Mouse (Mus musculus): Measurements from ENCODE around the gene Dgkg. TPM values are rescaled to one million over a fixed set of nuclear protein-coding genes. Genes with fewer than 3 reads are reported as not detected.

Gene Dgkg
- polyA plus RNA-seq, 1 experiment from 2014 or later: 3.2 TPM

DNA sequence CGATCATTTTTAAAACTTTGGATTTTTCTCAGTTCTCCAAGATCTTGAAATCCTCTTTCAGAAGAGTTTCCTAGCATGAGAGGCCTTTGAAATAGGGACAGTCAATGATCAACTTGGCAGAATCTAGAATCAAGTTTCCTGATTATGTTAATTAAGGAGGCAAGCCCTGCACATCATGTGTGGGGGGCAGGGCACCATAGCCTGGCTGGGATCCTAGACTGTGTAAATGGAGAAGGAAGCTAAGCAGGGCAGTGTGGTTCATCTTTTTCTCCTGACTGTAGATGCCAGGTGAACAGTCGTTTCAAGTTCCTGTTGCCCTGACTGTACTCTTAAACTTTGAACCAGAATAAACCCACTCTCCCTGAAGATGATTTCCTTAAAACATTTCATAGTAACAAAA is 185.3 kb downstream of the Dgkg start:
- DNase-seq (ENCODE audit: low spot score) (no peak), ATAC-seq (replicated peaks; ENCODE audit: low FRiP score, low TSS enrichment, low read depth) (no peak)
- no peak overlapping the region for H3K27ac ChIP-seq (ENCODE audit: low read depth)
- no peak overlapping the region for H3K9ac ChIP-seq (ENCODE audit: low read length)
- no peak overlapping the region for H3K4me2 ChIP-seq (ENCODE audit: low read length)
- no peaks in the 10 kb centered on the region for H3K4me1 ChIP-seq (replicated peaks; ENCODE audit: control insufficient read depth, insufficient read depth, low read length)
- H3K27me3 ChIP-seq (replicated peaks; ENCODE audit: control insufficient read depth, insufficient read depth, low read length): no peaks in the 10 kb centered on the region
- H3K9me3 ChIP-seq (ENCODE audit: control insufficient read depth, low read length): no peaks in the 10 kb centered on the region
- WGBS: 81% methylated on average over 2 of the region's 2 CpGs
- no peaks in the 10 kb centered on the region for H3K36me3 ChIP-seq (ENCODE audit: control insufficient read depth, insufficient read depth, low read length)
- H3K4me3 ChIP-seq (ENCODE audit: low read depth, low read length): no peak overlapping the region

DNA sequence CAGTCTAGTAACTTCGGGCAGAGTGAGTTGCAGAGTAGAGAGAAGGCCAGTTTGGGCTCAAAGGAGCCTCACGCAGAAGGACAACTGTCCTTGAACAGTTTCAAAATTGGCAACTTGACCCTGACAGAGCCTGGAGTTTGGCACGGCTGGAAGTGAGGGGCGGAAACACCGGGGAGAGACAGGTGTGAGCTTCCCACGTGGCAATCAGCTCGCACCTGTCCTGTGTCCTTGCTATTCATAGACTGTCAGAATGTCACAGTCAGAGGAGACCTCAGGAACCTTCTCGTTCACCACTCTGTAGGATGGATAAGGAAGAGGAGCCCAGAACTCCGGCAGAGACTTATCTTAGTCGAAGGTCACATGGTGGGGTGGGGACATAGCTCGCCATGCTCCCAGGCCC is 187.6 kb downstream of the Dgkg start:
- Histone ChIP-seq H3K4me2 (ENCODE audit: low read length) (no peak overlapping the region), H3K36me3 (ENCODE audit: control insufficient read depth, insufficient read depth, low read length) (no peaks in the 10 kb centered on the region), H3K4me1 (replicated peaks; ENCODE audit: control insufficient read depth, insufficient read depth, low read length) (no peaks in the 10 kb centered on the region), H3K27ac (ENCODE audit: low read depth) (no peak overlapping the region), H3K4me3 (ENCODE audit: low read depth, low read length) (no peak overlapping the region), H3K27me3 (replicated peaks; ENCODE audit: control insufficient read depth, insufficient read depth, low read length) (no peaks in the 10 kb centered on the region), H3K9me3 (ENCODE audit: control insufficient read depth, low read length) (no peaks in the 10 kb centered on the region), H3K9ac (ENCODE audit: low read length) (no peak overlapping the region)
- DNase-seq (ENCODE audit: low spot score) (no peak), ATAC-seq (replicated peaks; ENCODE audit: low FRiP score, low TSS enrichment, low read depth) (no peak)
- 77% methylated on average over 11 of the region's 11 CpGs for WGBS

DNA sequence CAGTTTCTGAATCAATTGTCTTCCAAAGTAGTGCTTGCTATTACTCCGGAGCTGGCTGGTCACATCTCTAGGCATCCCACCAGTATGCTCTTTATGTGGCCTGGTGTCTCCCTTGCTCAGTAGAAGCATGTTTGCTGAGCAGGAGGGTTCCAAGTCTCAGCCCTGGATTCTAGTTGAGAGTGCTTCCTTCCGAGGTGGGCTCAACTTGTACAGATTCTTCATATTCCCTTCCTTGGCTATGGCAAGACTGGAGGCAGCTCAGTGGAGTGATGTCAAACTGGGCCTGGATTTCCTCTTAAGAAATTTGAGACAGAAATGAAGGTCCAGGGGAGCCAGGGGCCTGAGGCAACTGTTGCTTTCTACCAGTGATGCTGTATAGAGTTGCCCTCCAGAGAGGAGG is 189.9 kb downstream of the Dgkg start:
- Histone ChIP-seq H3K27me3 (replicated peaks; ENCODE audit: control insufficient read depth, insufficient read depth, low read length) (no peaks in the 10 kb centered on the region), H3K4me2 (ENCODE audit: low read length) (no peak overlapping the region), H3K36me3 (ENCODE audit: control insufficient read depth, insufficient read depth, low read length) (no peaks in the 10 kb centered on the region), H3K9me3 (ENCODE audit: control insufficient read depth, low read length) (no peaks in the 10 kb centered on the region), H3K27ac (ENCODE audit: low read depth) (no peak overlapping the region), H3K9ac (ENCODE audit: low read length) (no peak overlapping the region), H3K4me1 (replicated peaks; ENCODE audit: control insufficient read depth, insufficient read depth, low read length) (no peaks in the 10 kb centered on the region), H3K4me3 (ENCODE audit: low read depth, low read length) (no peak overlapping the region)
- DNase-seq (ENCODE audit: low spot score) (no peak), ATAC-seq (replicated peaks; ENCODE audit: low FRiP score, low TSS enrichment, low read depth) (no peak)
- 72% methylated on average over 2 of the region's 2 CpGs for WGBS

DNA sequence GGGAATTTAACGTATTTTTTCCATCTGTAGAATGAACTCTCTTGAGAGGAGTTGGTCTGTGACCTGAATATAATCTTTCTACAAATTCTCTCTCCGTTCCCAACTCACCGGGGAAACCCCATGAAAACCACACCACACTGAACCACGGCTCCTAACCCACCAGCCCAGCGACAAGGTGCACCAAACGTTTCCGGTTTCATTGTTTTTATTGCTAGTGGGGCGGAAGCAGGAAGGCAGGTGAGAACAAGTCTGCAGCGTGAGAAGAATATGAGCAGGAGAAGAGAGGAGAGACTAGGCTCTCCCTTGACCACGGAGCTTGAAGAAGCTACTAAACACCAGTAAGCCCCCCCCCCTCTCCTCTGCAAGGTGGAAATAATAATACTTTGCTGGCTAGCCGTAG is 190.6 kb downstream of the Dgkg start:
- Histone ChIP-seq H3K27me3 (replicated peaks; ENCODE audit: control insufficient read depth, insufficient read depth, low read length) (no peaks in the 10 kb centered on the region), H3K4me3 (ENCODE audit: low read depth, low read length) (no peak overlapping the region), H3K9me3 (ENCODE audit: control insufficient read depth, low read length) (no peaks in the 10 kb centered on the region), H3K27ac (ENCODE audit: low read depth) (no peak overlapping the region), H3K4me1 (replicated peaks; ENCODE audit: control insufficient read depth, insufficient read depth, low read length) (no peaks in the 10 kb centered on the region), H3K9ac (ENCODE audit: low read length) (no peak overlapping the region), H3K36me3 (ENCODE audit: control insufficient read depth, insufficient read depth, low read length) (no peaks in the 10 kb centered on the region), H3K4me2 (ENCODE audit: low read length) (no peak overlapping the region)
- WGBS: 77% methylated on average over 11 of the region's 11 CpGs
- ATAC-seq (replicated peaks; ENCODE audit: low FRiP score, low TSS enrichment, low read depth): no peak
- DNase-seq (ENCODE audit: low spot score): no peak

DNA sequence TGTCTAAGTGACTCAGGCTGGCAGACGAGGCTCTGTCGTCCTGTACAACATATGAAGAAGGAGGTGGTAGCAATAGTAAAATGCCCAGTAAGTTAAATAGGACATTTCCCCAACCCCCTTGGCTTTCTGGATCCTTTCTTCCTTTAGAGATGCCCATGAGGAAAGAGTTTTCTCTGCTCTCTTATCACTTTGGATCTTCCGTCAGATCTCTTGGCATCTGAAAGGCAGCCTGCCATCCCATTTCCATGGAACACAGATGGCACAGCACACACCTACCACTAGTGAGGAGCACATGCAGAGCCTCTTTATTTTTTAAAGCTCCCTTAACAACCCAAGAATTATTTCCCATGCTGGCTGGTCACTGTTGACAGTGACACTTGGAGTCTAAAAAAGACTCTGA is 194.8 kb downstream of the Dgkg start:
- ATAC-seq (replicated peaks; ENCODE audit: low FRiP score, low TSS enrichment, low read depth) (no peak), DNase-seq (ENCODE audit: low spot score) (no peak)
- no peak overlapping the region for H3K4me2 ChIP-seq (ENCODE audit: low read length)
- H3K27me3 ChIP-seq (replicated peaks; ENCODE audit: control insufficient read depth, insufficient read depth, low read length): no peaks in the 10 kb centered on the region
- H3K9me3 ChIP-seq (ENCODE audit: control insufficient read depth, low read length): no peaks in the 10 kb centered on the region
- no peaks in the 10 kb centered on the region for H3K4me1 ChIP-seq (replicated peaks; ENCODE audit: control insufficient read depth, insufficient read depth, low read length)
- WGBS: 91% methylated on average over 3 of the region's 3 CpGs
- no peak overlapping the region for H3K4me3 ChIP-seq (ENCODE audit: low read depth, low read length)
- H3K36me3 ChIP-seq (ENCODE audit: control insufficient read depth, insufficient read depth, low read length): no peaks in the 10 kb centered on the region
- H3K9ac ChIP-seq (ENCODE audit: low read length): no peak overlapping the region
- H3K27ac ChIP-seq (ENCODE audit: low read depth): no peak overlapping the region

DNA sequence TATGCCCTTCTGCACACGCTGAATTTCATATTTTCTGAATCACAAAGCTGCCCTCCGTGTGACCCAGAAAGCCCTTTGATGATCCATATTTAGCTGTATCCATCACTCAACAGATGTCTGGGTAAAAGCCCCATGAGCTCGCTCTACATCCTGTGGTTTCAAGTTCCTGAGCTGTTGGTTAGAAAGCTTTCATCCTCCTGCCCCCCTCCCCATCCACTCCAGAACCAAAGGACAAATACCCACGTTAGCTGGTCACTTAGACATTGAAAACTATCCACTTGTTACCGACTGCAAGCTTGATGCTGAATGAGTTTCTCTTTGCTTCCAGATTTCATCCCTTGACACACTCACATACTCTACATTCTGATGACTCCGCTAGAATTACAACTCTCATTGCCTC is 195.3 kb downstream of the Dgkg start:
- H3K4me1 ChIP-seq (replicated peaks; ENCODE audit: control insufficient read depth, insufficient read depth, low read length): no peaks in the 10 kb centered on the region
- no peaks in the 10 kb centered on the region for H3K9me3 ChIP-seq (ENCODE audit: control insufficient read depth, low read length)
- H3K27me3 ChIP-seq (replicated peaks; ENCODE audit: control insufficient read depth, insufficient read depth, low read length): no peaks in the 10 kb centered on the region
- 71% methylated on average over 6 of the region's 6 CpGs for WGBS
- no peak overlapping the region for H3K4me2 ChIP-seq (ENCODE audit: low read length)
- DNase-seq (ENCODE audit: low spot score): no peak
- H3K36me3 ChIP-seq (ENCODE audit: control insufficient read depth, insufficient read depth, low read length): no peaks in the 10 kb centered on the region
- H3K4me3 ChIP-seq (ENCODE audit: low read depth, low read length): no peak overlapping the region
- no peak overlapping the region for H3K27ac ChIP-seq (ENCODE audit: low read depth)
- H3K9ac ChIP-seq (ENCODE audit: low read length): no peak overlapping the region
- ATAC-seq (replicated peaks; ENCODE audit: low FRiP score, low TSS enrichment, low read depth): no peak

DNA sequence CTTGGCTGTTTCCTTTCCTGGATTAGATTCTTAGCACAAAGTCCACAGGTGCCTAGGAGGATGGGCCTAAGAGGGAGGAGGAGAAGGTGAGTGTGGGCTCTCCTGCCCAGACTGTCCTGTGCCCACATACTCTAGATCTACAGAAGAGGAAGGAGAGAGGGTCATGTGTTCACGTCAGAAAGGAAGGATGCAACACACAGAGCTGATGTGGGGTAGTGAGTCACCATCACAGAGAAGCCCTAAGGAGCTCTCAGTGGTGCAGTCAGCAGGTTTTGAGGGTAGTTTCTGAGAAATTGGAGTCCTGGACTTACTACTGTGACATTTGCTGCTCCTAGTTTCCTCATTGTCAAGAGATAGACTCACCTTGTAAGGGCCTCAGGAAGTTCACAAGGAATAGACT is 196.1 kb downstream of the Dgkg start:
- no peak for ATAC-seq (replicated peaks; ENCODE audit: low FRiP score, low TSS enrichment, low read depth)
- Histone ChIP-seq H3K9me3 (ENCODE audit: control insufficient read depth, low read length) (no peaks in the 10 kb centered on the region), H3K9ac (ENCODE audit: low read length) (no peak overlapping the region), H3K4me2 (ENCODE audit: low read length) (no peak overlapping the region), H3K4me3 (ENCODE audit: low read depth, low read length) (no peak overlapping the region), H3K36me3 (ENCODE audit: control insufficient read depth, insufficient read depth, low read length) (no peaks in the 10 kb centered on the region), H3K27ac (ENCODE audit: low read depth) (no peak overlapping the region), H3K4me1 (replicated peaks; ENCODE audit: control insufficient read depth, insufficient read depth, low read length) (no peaks in the 10 kb centered on the region), H3K27me3 (replicated peaks; ENCODE audit: control insufficient read depth, insufficient read depth, low read length) (no peaks in the 10 kb centered on the region)
- no peak for DNase-seq (ENCODE audit: low spot score)
- WGBS: 69% methylated on average over 1 of the region's 1 CpGs

DNA sequence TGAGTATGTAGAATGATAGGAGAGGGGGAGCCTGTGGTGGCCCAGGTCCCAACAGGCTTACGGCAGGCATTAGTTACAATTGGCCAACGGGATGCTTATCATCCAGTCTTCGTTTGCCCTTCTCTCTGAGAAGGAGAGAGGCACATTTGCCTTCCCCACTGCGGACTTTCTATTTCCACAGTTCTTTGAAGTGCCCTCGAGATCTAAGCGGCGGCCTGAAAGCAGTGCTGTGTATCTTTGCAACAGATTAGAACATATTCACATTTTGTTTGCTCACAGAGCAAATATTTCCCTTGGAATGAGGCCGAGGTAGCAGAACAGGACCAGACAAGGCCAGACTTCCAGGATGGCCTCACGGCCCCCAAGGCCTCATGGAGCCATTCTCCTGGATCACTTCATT is 204.9 kb downstream of the Dgkg start:
- no peaks in the 10 kb centered on the region for H3K4me1 ChIP-seq (replicated peaks; ENCODE audit: control insufficient read depth, insufficient read depth, low read length)
- 72% methylated on average over 9 of the region's 9 CpGs for WGBS
- no peak for ATAC-seq (replicated peaks; ENCODE audit: low FRiP score, low TSS enrichment, low read depth)
- no peak overlapping the region for H3K27ac ChIP-seq (ENCODE audit: low read depth)
- H3K9ac ChIP-seq (ENCODE audit: low read length): no peak overlapping the region
- no peak overlapping the region for H3K4me2 ChIP-seq (ENCODE audit: low read length)
- no peaks in the 10 kb centered on the region for H3K36me3 ChIP-seq (ENCODE audit: control insufficient read depth, insufficient read depth, low read length)
- no peak for DNase-seq (ENCODE audit: low spot score)
- H3K27me3 ChIP-seq (replicated peaks; ENCODE audit: control insufficient read depth, insufficient read depth, low read length): no peaks in the 10 kb centered on the region
- no peaks in the 10 kb centered on the region for H3K9me3 ChIP-seq (ENCODE audit: control insufficient read depth, low read length)
- no peak overlapping the region for H3K4me3 ChIP-seq (ENCODE audit: low read depth, low read length)

DNA sequence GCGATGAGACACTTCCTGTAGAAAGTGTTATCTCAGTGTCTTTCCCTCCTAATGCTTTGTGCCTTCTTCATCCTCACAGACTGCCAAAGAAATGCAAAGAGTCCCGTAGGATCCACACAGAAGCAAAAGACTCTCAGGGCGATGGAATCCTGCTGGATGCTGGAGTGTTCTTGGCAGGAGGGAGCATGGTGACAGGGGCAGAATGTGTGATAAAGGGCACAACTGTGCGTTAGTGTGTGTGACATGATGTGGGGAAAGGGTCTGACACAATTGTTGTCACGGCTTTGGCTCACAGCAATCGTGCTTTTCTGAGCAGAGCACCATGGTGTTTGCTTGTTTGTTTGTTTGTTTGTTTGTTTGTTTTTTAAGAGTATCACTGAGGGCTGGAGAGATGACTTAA is 208.9 kb downstream of the Dgkg start:
- no peaks in the 10 kb centered on the region for H3K27me3 ChIP-seq (replicated peaks; ENCODE audit: control insufficient read depth, insufficient read depth, low read length)
- WGBS: 84% methylated on average over 6 of the region's 6 CpGs
- H3K4me3 ChIP-seq (ENCODE audit: low read depth, low read length): no peak overlapping the region
- DNase-seq (ENCODE audit: low spot score) (no peak), ATAC-seq (replicated peaks; ENCODE audit: low FRiP score, low TSS enrichment, low read depth) (no peak)
- H3K9ac ChIP-seq (ENCODE audit: low read length): no peak overlapping the region
- H3K27ac ChIP-seq (ENCODE audit: low read depth): no peak overlapping the region
- no peak overlapping the region for H3K4me2 ChIP-seq (ENCODE audit: low read length)
- no peaks in the 10 kb centered on the region for H3K4me1 ChIP-seq (replicated peaks; ENCODE audit: control insufficient read depth, insufficient read depth, low read length)
- H3K9me3 ChIP-seq (ENCODE audit: control insufficient read depth, low read length): no peaks in the 10 kb centered on the region
- H3K36me3 ChIP-seq (ENCODE audit: control insufficient read depth, insufficient read depth, low read length): no peaks in the 10 kb centered on the region
